Mouse (Mus musculus) forebrain, embryonic 16.5 days (tissue): ENCODE results near the gene Klhdc3. TPM values are rescaled to one million over a fixed set of nuclear protein-coding genes. Genes with fewer than 3 reads are reported as not detected.

Source experiments
- ATAC-seq: fragments of 200-750 bp; cut with Nextera tagmentation; 2 replicates; pipeline ENCODE4 v1.8.0; 2017; ENCODE audit warnings: mild to moderate bottlenecking, moderate library complexity
- H3K27ac ChIP-seq: fragments of 300-500 bp; sonication (generic); 2 replicates; pipeline ENCODE4 v1.5.1; 2014; ENCODE audit warnings: low read length, control low read depth
- H3K27me3 ChIP-seq: fragments of 300-500 bp; sonication (generic); replicated peaks from 2 replicates; pipeline ENCODE4 v1.6.1; 2014; ENCODE audit warnings: low read length; ENCODE audit not compliant: control insufficient read depth, insufficient read depth
- H3K36me3 ChIP-seq: fragments of 300-500 bp; sonication (generic); 2 replicates; pipeline ENCODE4 v1.6.1; 2014; ENCODE audit not compliant: control insufficient read depth, insufficient read depth
- H3K4me1 ChIP-seq: fragments of 300-500 bp; sonication (generic); replicated peaks from 2 replicates; pipeline ENCODE4 v1.6.1; 2014; ENCODE audit warnings: low read length; ENCODE audit not compliant: control insufficient read depth, insufficient read depth
- H3K4me2 ChIP-seq: fragments of 300-500 bp; sonication (generic); 2 replicates; pipeline ENCODE4 v1.6.1; 2014; ENCODE audit warnings: mild to moderate bottlenecking, low read length, control low read depth
- H3K4me3 ChIP-seq: fragments of 300-500 bp; sonication (generic); replicated peaks from 2 replicates; pipeline ENCODE4 v1.5.1; 2014; ENCODE audit warnings: mild to moderate bottlenecking, low read length, control low read depth
- H3K9ac ChIP-seq: fragments of 300-500 bp; sonication (generic); replicated peaks from 2 replicates; pipeline ENCODE4 v1.6.1; 2014; ENCODE audit warnings: low read depth, low read length, control low read depth
- H3K9me3 ChIP-seq: fragments of 300-500 bp; sonication (generic); 2 replicates; pipeline ENCODE4 v1.6.1; 2016; ENCODE audit warnings: low read length; ENCODE audit not compliant: control insufficient read depth
- WGBS: fragments of 180-500 bp; shearing (Covaris S2); extraction: QIAGEN DNeasy Blood & Tissue Kit; methylation state at CpG from one replicate; pipeline ENCODE4 v1.1.7; 2014; 5-methylcytosine and 5-hydroxymethylcytosine counted together
- polyA plus RNA-seq: library from polyadenylated mRNA; unstranded; fragments of >200 nt; fragmentation: Nextera tagmentation; extraction: Ambion mirVana; gene quantifications from 2 replicates; pipeline ENCODE4 v1.2.1, GENCODE M21; 2015

The Klhdc3 gene
- polyA plus RNA-seq: 191 and 194 TPM in 2 replicates

- peaks cover 16% of the 10 kb centered on the region for H3K36me3 ChIP-seq
- ATAC-seq: peak; percentile 98
- H3K9ac ChIP-seq: peak within 1 kb of the TSS; percentile 65
- WGBS: 0% methylated on average over 49 of the region's 49 CpGs
- peak within 1 kb of the TSS; percentile 72 for H3K4me3 ChIP-seq
- H3K27me3 ChIP-seq: no peaks in the 10 kb centered on the region
- H3K4me2 ChIP-seq: peak within 1 kb of the TSS; percentile 91
- H3K9me3 ChIP-seq: no peaks in the 10 kb centered on the region
- H3K27ac ChIP-seq: peak within 1 kb of the TSS; percentile 84
- peaks cover 27% of the 10 kb centered on the region for H3K4me1 ChIP-seq
Observed at GRCm38 (mm10) chr17:46680760-46681373, at the start of gene Klhdc3. Klhdc3 (minus strand) TSS chr17:46680914.

DNA sequence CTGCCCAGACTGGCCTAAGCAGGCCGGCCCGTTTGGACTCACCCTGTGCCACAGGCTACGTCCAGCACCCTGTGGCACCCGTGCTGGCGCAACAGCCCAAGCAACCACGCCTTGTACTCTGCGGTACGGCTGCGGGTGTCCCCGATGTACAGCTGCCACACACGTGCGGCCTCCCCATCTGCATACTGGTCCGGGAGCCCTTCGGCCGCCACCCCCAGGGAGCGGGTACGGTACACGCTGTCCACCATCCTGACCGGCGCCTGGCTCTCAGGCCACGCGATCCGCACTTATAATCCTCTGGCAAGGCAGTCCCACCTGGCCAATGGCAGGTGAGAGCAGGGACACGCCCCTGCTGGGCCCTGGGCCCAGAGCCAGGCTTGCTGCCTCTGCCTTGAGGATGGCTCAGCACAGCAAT is 48.2 kb upstream of the Klhdc3 start, which contains the start of gene Gnmt:
Gnmt (minus strand) TSS at position 265 of the 415 bp plus-strand sequence.
- Histone ChIP-seq H3K9me3 (no peaks in the 10 kb centered on the region), H3K27ac (no peak within 1 kb of the TSS), H3K4me1 (no peaks in the 10 kb centered on the region; the same call in 1 of the 2 replicates), H3K4me3 (no peak within 1 kb of the TSS), H3K9ac (no peak within 1 kb of the TSS; the same call in 1 of the 2 replicates), H3K36me3 (no peaks in the 10 kb centered on the region), H3K4me2 (no peak within 1 kb of the TSS), H3K27me3 (0 out of 2 replicates have a peak, but pooled peaks cover 3% of the 10 kb centered on the region)
- no peak for ATAC-seq
- WGBS: 15% methylated on average over 24 of the region's 24 CpGs

- no peak overlapping the region for H3K4me3 ChIP-seq
- H3K9ac ChIP-seq: no peak overlapping the region; the same call in 1 of the 2 replicates
- H3K4me2 ChIP-seq: no peak overlapping the region
- no peaks in the 10 kb centered on the region; the same call in 1 of the 2 replicates for H3K4me1 ChIP-seq
- H3K9me3 ChIP-seq: no peaks in the 10 kb centered on the region
- 0 out of 2 replicates have a peak, but pooled peaks cover 3% of the 10 kb centered on the region for H3K27me3 ChIP-seq
- no peak overlapping the region for H3K27ac ChIP-seq
- H3K36me3 ChIP-seq: no peaks in the 10 kb centered on the region; the same call in 1 of the 2 replicates
- ATAC-seq: no peak
- 49% methylated on average over 11 of the region's 11 CpGs for WGBS
Observed at GRCm38 (mm10) chr17:46728496-46728895, 47.8 kb upstream of the Klhdc3 start.

- whole genome bisulfite sequencing: 40% methylated on average over 6 of the region's 6 CpGs
- H3K4me2 ChIP-seq: no peak overlapping the region
- no peaks in the 10 kb centered on the region; the same call in 1 of the 2 replicates for H3K36me3 ChIP-seq
- H3K4me3 ChIP-seq: no peak overlapping the region
- H3K9ac ChIP-seq: no peak overlapping the region
- no peaks in the 10 kb centered on the region; the same call in 1 of the 2 replicates for H3K4me1 ChIP-seq
- no peaks in the 10 kb centered on the region for H3K9me3 ChIP-seq
- ATAC-seq: no peak
- H3K27me3 ChIP-seq: 0 out of 2 replicates have a peak, but pooled peaks cover 3% of the 10 kb centered on the region
- no peak overlapping the region for H3K27ac ChIP-seq
Observed at GRCm38 (mm10) chr17:46728021-46728420, 47.3 kb upstream of the Klhdc3 start.

DNA sequence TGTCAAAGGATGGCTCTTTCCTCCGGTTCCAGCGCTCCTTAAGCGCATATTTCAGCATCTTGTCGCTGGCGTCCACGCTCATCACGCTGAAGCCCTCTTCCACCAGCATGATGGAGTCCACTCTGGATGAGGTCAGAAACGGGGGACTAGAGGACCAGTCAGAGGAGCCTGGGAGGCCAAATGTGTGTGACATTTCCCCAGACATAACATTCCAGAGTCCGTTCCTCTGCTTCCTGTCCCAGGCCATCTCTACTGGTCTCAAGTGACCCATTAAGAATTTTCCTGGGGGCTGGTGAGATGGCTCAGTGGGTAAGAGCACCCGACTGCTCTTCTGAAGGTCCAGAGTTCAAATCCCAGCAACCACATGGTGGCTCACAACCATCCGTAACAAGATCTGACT is 46.6 kb upstream of the Klhdc3 start:
- no peak for ATAC-seq
- Histone ChIP-seq H3K9ac (no peak overlapping the region), H3K4me2 (no peak overlapping the region), H3K4me1 (no peaks in the 10 kb centered on the region; the same call in 1 of the 2 replicates), H3K27ac (no peak overlapping the region), H3K9me3 (no peaks in the 10 kb centered on the region), H3K4me3 (no peak overlapping the region), H3K27me3 (0 out of 2 replicates have a peak, but pooled peaks cover 3% of the 10 kb centered on the region), H3K36me3 (no peaks in the 10 kb centered on the region; the same call in 1 of the 2 replicates)
- WGBS: 93% methylated on average over 11 of the region's 11 CpGs

GRCm38 (mm10) chr17:46725731-46726645 is 45.3 kb upstream of the Klhdc3 start:
- no peaks in the 10 kb centered on the region for H3K9me3 ChIP-seq
- 94% methylated on average over 26 of the region's 26 CpGs for WGBS
- H3K27ac ChIP-seq: no peak overlapping the region
- no peak overlapping the region for H3K9ac ChIP-seq
- ATAC-seq: no peak
- peaks cover 4% of the 10 kb centered on the region; the same call in 1 of the 2 replicates for H3K36me3 ChIP-seq
- no peak overlapping the region for H3K4me3 ChIP-seq
- H3K4me1 ChIP-seq: no peaks in the 10 kb centered on the region; the same call in 1 of the 2 replicates
- H3K27me3 ChIP-seq: 0 out of 2 replicates have a peak, but pooled peaks cover 3% of the 10 kb centered on the region
- H3K4me2 ChIP-seq: no peak overlapping the region

- Histone ChIP-seq H3K4me2 (no peak overlapping the region), H3K27me3 (0 out of 2 replicates have a peak, but pooled peaks cover 3% of the 10 kb centered on the region), H3K4me3 (no peak overlapping the region), H3K9ac (no peak overlapping the region), H3K4me1 (no peaks in the 10 kb centered on the region; the same call in 1 of the 2 replicates), H3K36me3 (peaks cover 4% of the 10 kb centered on the region; the same call in 1 of the 2 replicates), H3K9me3 (no peaks in the 10 kb centered on the region), H3K27ac (no peak overlapping the region)
- WGBS: 46% methylated on average over 9 of the region's 9 CpGs
- 0 out of 2 replicates have a peak, but pooled peaks have one; percentile 4 for ATAC-seq
Observed at GRCm38 (mm10) chr17:46725273-46725672, 44.6 kb upstream of the Klhdc3 start.

DNA sequence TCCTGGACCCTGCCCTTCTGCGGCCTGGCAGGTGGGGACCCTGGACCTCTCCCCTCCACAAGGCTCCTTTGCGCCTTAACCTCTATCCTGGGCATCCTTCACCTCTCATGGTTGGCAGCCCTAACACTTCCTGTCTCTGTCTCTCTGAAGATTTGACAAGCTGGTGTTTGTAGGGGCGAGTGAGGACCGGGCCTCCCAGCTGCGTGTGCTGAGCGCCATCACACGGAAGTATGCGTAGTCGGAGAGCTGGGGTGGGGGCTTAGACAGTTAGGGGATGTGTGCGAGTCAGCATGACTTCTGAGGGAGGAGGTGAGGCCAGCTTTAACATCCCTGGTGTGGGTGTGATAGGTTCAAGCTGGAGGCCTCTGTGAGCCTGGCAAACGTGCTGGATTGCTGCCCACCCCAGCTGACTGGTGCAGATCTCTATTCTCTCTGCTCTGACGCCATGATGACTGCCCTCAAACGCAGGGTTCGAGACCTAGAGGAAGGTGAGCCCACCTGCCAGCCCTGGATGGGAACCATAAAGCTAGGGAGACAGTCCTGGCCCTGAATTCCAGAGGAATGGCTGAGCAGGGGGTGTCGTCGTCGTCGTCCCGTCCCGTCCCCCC is 43.9 kb upstream of the Klhdc3 start:
- 83% methylated on average over 15 of the region's 20 CpGs for WGBS
- no peak overlapping the region for H3K4me3 ChIP-seq
- H3K9me3 ChIP-seq: no peaks in the 10 kb centered on the region
- H3K4me1 ChIP-seq: no peaks in the 10 kb centered on the region; the same call in 1 of the 2 replicates
- H3K4me2 ChIP-seq: no peak overlapping the region
- peaks cover 4% of the 10 kb centered on the region; the same call in 1 of the 2 replicates for H3K36me3 ChIP-seq
- no peak overlapping the region for H3K9ac ChIP-seq
- no peak for ATAC-seq
- H3K27ac ChIP-seq: no peak overlapping the region
- 0 out of 2 replicates have a peak, but pooled peaks cover 3% of the 10 kb centered on the region for H3K27me3 ChIP-seq
